Mouse (Mus musculus) frontal cortex, adult (tissue): Measurements from ENCODE around the gene Jup.

Source experiments
- ATAC-seq: cut with Nextera tagmentation; 2 replicates; pipeline ENCODE4 v1.9.2; 2017; ENCODE audit warnings: mild to moderate bottlenecking, moderate library complexity, mixed read lengths; ENCODE audit not compliant: low TSS enrichment

Jup gene

GRCm38 (mm10) chr11:100397600-100398389 lies at the start of gene Jup:
Gene Jup, minus strand, starts transcription at chr11:100397763.
- peak; percentile 93 for ATAC-seq

GRCm38 (mm10) chr11:100442625-100443024 lies 45.1 kb upstream of the Jup start:
- ATAC-seq: no peak

- no peak for ATAC-seq
Observed at GRCm38 (mm10) chr11:100441797-100442196, 44.2 kb upstream of the Jup start, which contains the start of the genes Nt5c3b and Klhl10. Gene Nt5c3b, minus strand, starts transcription at chr11:100441808. Gene Klhl10, plus strand, starts transcription at chr11:100441917.

GRCm38 (mm10) chr11:100440691-100441522 lies 43.3 kb upstream of the Jup start:
- ATAC-seq: peak; percentile 93

- no peak for ATAC-seq
Observed at GRCm38 (mm10) chr11:100437901-100438300, 40.3 kb upstream of the Jup start.

GRCm38 (mm10) chr11:100435678-100436246 lies 38.2 kb upstream of the Jup start:
- no peak for ATAC-seq

GRCm38 (mm10) chr11:100432002-100432401 lies 34.4 kb upstream of the Jup start:
- ATAC-seq: no peak

- ATAC-seq: no peak
Observed at GRCm38 (mm10) chr11:100430052-100430451, 32.5 kb upstream of the Jup start.

- ATAC-seq: peak; percentile 20; the same call in 1 of the 2 replicates
Observed at GRCm38 (mm10) chr11:100428612-100429199, 31.1 kb upstream of the Jup start.

- ATAC-seq: no peak
Observed at GRCm38 (mm10) chr11:100426820-100427219, 29.3 kb upstream of the Jup start.

- no peak for ATAC-seq
Observed at GRCm38 (mm10) chr11:100425851-100426250, 28.3 kb upstream of the Jup start.

GRCm38 (mm10) chr11:100423836-100424235 lies 26.3 kb upstream of the Jup start:
- ATAC-seq: no peak

- ATAC-seq: no peak
Observed at GRCm38 (mm10) chr11:100421537-100421936, 24.0 kb upstream of the Jup start.

GRCm38 (mm10) chr11:100414914-100415822 lies 17.6 kb upstream of the Jup start, which contains the start of gene Fkbp10:
Gene Fkbp10, plus strand, starts transcription at chr11:100415697.
- no peak for ATAC-seq

- peak; percentile 80 for ATAC-seq
Observed at GRCm38 (mm10) chr11:100414021-100414913, 16.7 kb upstream of the Jup start, which contains the start of gene P3h4. Gene P3h4, minus strand, starts transcription at chr11:100414836.

- ATAC-seq: no peak
Observed at GRCm38 (mm10) chr11:100413541-100413940, 16.0 kb upstream of the Jup start.

GRCm38 (mm10) chr11:100411736-100412135 lies 14.2 kb upstream of the Jup start:
- no peak for ATAC-seq

- no peak for ATAC-seq
Observed at GRCm38 (mm10) chr11:100409686-100410085, 12.1 kb upstream of the Jup start.

- no peak for ATAC-seq
Observed at GRCm38 (mm10) chr11:100408835-100409462, 11.4 kb upstream of the Jup start.
